Mouse (Mus musculus) brain, embryonic 14.5 days (tissue): Measurements from ENCODE around the gene Patl1.

ENCODE experiments used
- CTCF ChIP-seq: fragments of 200-500 bp; IDR thresholded peaks from 2 replicates; pipeline ENCODE4 v1.5.1; 2012; ENCODE audit warnings: inconsistent platforms, mild to moderate bottlenecking, moderate library complexity, borderline replicate concordance; ENCODE audit not compliant: insufficient read depth, insufficient read length; ENCODE audit errors: extremely low read depth
- POLR2A ChIP-seq: fragments of 200-500 bp; IDR thresholded peaks from 2 replicates; pipeline ENCODE4 v1.6.1; 2012; ENCODE audit warnings: mild to moderate bottlenecking, inconsistent platforms, borderline replicate concordance; ENCODE audit not compliant: poor library complexity, insufficient read depth, insufficient read length, severe bottlenecking; ENCODE audit errors: extremely low read depth

DNA sequence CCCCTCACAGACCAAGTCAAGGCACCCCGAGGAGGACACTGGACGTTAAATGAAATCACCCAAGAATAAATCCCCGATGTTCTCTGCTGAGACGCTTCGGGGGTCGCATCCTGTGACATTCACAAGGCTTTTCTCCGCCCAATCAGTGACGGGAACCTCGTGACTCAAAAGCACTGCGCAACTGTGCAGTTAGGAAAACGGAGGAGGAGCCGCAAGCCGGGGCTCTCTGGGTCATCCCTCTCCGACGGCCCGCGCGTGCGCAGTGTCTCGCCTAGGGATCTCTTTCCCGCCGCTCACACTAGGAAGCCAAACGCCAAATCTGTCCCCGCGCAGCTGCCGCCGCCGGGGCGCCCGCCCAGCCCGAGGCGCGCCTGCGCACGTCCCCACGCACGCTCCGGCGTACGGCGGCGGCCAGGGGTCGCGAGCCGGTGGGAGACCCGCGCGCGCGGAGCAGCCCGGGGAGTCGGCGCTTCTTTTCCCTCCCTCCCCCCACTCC is at the start of gene Patl1:
- TF ChIP-seq POLR2A (peak; percentile 89), CTCF (no peak)
